Mouse (Mus musculus) kidney, adult 2 months (tissue): ENCODE results near the gene Pnpla7. TPM values are rescaled to one million over a fixed set of nuclear protein-coding genes. Genes with fewer than 3 reads are reported as not detected.

Experiments used
- DNase-seq: peaks from one replicate; pipeline ENCODE4 v3.0.0; 2021
- H3K27ac ChIP-seq: fragments of 200-500 bp; 2 replicates; pipeline ENCODE4 v1.5.1; 2012; ENCODE audit warnings: low read depth, low read length, control low read depth, inconsistent platforms; ENCODE audit not compliant: insufficient read depth
- H3K27me3 ChIP-seq: fragments of 200-500 bp; replicated peaks from 2 replicates; pipeline ENCODE4 v1.6.1; 2012; ENCODE audit warnings: mild to moderate bottlenecking, moderate library complexity, low read length, inconsistent platforms; ENCODE audit not compliant: control insufficient read depth, insufficient read depth
- H3K36me3 ChIP-seq: fragments of 200-500 bp; 2 replicates; pipeline ENCODE4 v1.6.1; 2012; ENCODE audit warnings: mild to moderate bottlenecking, moderate library complexity, low read length, inconsistent platforms; ENCODE audit not compliant: control insufficient read depth, insufficient read depth
- H3K4me1 ChIP-seq: fragments of 200-500 bp; 2 replicates; pipeline ENCODE4 v1.6.1; 2011; ENCODE audit warnings: low read length; ENCODE audit not compliant: control insufficient read depth, insufficient read depth
- H3K4me3 ChIP-seq: fragments of 200-500 bp; 2 replicates; pipeline ENCODE4 v1.5.1; 2011; ENCODE audit warnings: mild to moderate bottlenecking, low read depth, low read length, control low read depth; ENCODE audit not compliant: insufficient read depth
- CTCF ChIP-seq: fragments of 200-500 bp; conservative IDR thresholded peaks from 2 replicates; pipeline ENCODE4 v1.5.1; 2011; ENCODE audit warnings: low read depth, mild to moderate bottlenecking, control low read depth, low read length, moderate library complexity, mixed read lengths; ENCODE audit not compliant: insufficient read depth, insufficient read length
- POLR2A ChIP-seq: fragments of 200-500 bp; IDR thresholded peaks from one replicate; pipeline ENCODE4 v1.6.1; 2011; ENCODE audit warnings: low read depth, low read length, control low read depth
- WGBS: fragments of 180-500 bp; shearing (Covaris S2); methylation state at CpG from one replicate; pipeline ENCODE4 v1.1.7; 2018; 5-methylcytosine and 5-hydroxymethylcytosine counted together
- polyA plus RNA-seq: library from polyadenylated mRNA; depleted of rRNA; stranded (reverse); fragments of >200 nt; gene quantifications from 2 replicates; pipeline ENCODE4 v1.2.3, GENCODE M21; 2012; rRNA removed

Pnpla7 gene
- polyA plus RNA-seq, 1 experiment = 24.1 TPM

GRCm38 (mm10) chr2:25088636-25089035 is 112.8 kb downstream of the Pnpla7 start:
- H3K27me3 ChIP-seq = no peaks in the 10 kb centered on the region
- WGBS = 83% methylated on average over 3 of the region's 3 CpGs
- H3K4me1 ChIP-seq = peaks cover 3% of the 10 kb centered on the region; the same call in 1 of the 2 replicates
- no peak for DNase-seq
- H3K4me3 ChIP-seq = no peak overlapping the region
- no peak overlapping the region for H3K27ac ChIP-seq
- TF ChIP-seq CTCF (no peak), POLR2A (no peak)
- H3K36me3 ChIP-seq = no peaks in the 10 kb centered on the region

- H3K27ac ChIP-seq = no peak overlapping the region
- H3K4me1 ChIP-seq = no peaks in the 10 kb centered on the region
- 58% methylated on average over 17 of the region's 17 CpGs for WGBS
- no peak for DNase-seq
- no peaks in the 10 kb centered on the region for H3K36me3 ChIP-seq
- no peak overlapping the region for H3K4me3 ChIP-seq
- no peaks in the 10 kb centered on the region for H3K27me3 ChIP-seq
- no peak for TF ChIP-seq POLR2A
- TF ChIP-seq CTCF = no peak
These were observed 118.9 kb downstream of the Pnpla7 start for GRCm38 (mm10) chr2:25094785-25095108.

GRCm38 (mm10) chr2:25095109-25095850 is 119.4 kb downstream of the Pnpla7 start, which contains the start of gene Noxa1:
TSS of gene Noxa1 (minus strand) at chr2:25095149.
- 61% methylated on average over 28 of the region's 28 CpGs for WGBS
- Histone ChIP-seq H3K4me3 (no peak within 1 kb of the TSS), H3K27me3 (no peaks in the 10 kb centered on the region), H3K36me3 (no peaks in the 10 kb centered on the region), H3K27ac (no peak within 1 kb of the TSS), H3K4me1 (no peaks in the 10 kb centered on the region)
- DNase-seq = no peak
- 0 out of 2 replicates have a peak, but pooled peaks have one; percentile 11 for TF ChIP-seq CTCF
- no peak for TF ChIP-seq POLR2A

GRCm38 (mm10) chr2:25098005-25098615 is 122.3 kb downstream of the Pnpla7 start:
- Histone ChIP-seq H3K36me3 (no peaks in the 10 kb centered on the region), H3K27ac (no peak overlapping the region), H3K4me1 (no peaks in the 10 kb centered on the region), H3K4me3 (no peak overlapping the region), H3K27me3 (no peaks in the 10 kb centered on the region)
- 79% methylated on average over 3 of the region's 3 CpGs for WGBS
- no peak for TF ChIP-seq POLR2A
- TF ChIP-seq CTCF = no peak
- DNase-seq = no peak

GRCm38 (mm10) chr2:25098956-25099355 is 123.1 kb downstream of the Pnpla7 start:
- H3K4me1 ChIP-seq = no peaks in the 10 kb centered on the region
- peak; percentile 72 for TF ChIP-seq CTCF
- no peak for TF ChIP-seq POLR2A
- 48% methylated on average over 5 of the region's 5 CpGs for WGBS
- no peaks in the 10 kb centered on the region for H3K27me3 ChIP-seq
- H3K4me3 ChIP-seq = no peak overlapping the region
- DNase-seq = peak; percentile 33
- no peak overlapping the region for H3K27ac ChIP-seq
- no peaks in the 10 kb centered on the region for H3K36me3 ChIP-seq

GRCm38 (mm10) chr2:25099703-25100102 is 123.9 kb downstream of the Pnpla7 start:
- no peaks in the 10 kb centered on the region for H3K4me1 ChIP-seq
- H3K36me3 ChIP-seq = no peaks in the 10 kb centered on the region
- DNase-seq = no peak
- no peak for TF ChIP-seq CTCF
- TF ChIP-seq POLR2A = no peak
- 83% methylated on average over 3 of the region's 3 CpGs for WGBS
- H3K4me3 ChIP-seq = no peak overlapping the region
- no peak overlapping the region for H3K27ac ChIP-seq
- H3K27me3 ChIP-seq = no peaks in the 10 kb centered on the region

Other genes with a start within 250 kb of the Pnpla7 start
- gene Cacna1b, start 212.9 kb upstream of the Pnpla7 start, polyA plus RNA-seq = 0.03 and 1.2 TPM in 2 replicates
- 30.5 and 35.6 TPM in 2 replicates for gene Ehmt1, start 56.4 kb upstream of the Pnpla7 start, polyA plus RNA-seq
- 85.7 and 107 TPM in 2 replicates for gene Arrdc1, start 40.8 kb upstream of the Pnpla7 start, polyA plus RNA-seq
- gene Zmynd19, start 26.2 kb upstream of the Pnpla7 start, polyA plus RNA-seq = 5.1 and 6.3 TPM in 2 replicates
- 13.0 and 14.1 TPM in 2 replicates for gene Dph7, start 13.6 kb upstream of the Pnpla7 start, polyA plus RNA-seq
- gene Mrpl41, start 935 bp upstream of the Pnpla7 start, polyA plus RNA-seq = 55.8 and 66.0 TPM in 2 replicates
- 77.8 and 110 TPM in 2 replicates for gene Nsmf, start 78.3 kb downstream of the Pnpla7 start, polyA plus RNA-seq
- gene Entpd8, start 104.3 kb downstream of the Pnpla7 start, polyA plus RNA-seq = 23.7 and 29.2 TPM in 2 replicates
- not detected in 2 replicates for gene Noxa1, start 119.1 kb downstream of the Pnpla7 start, polyA plus RNA-seq
- gene Nrarp, start 204.7 kb downstream of the Pnpla7 start, polyA plus RNA-seq = 5.7 and 7.8 TPM in 2 replicates
- 21.8 and 26.9 TPM in 2 replicates for gene Tor4a, start 220.9 kb downstream of the Pnpla7 start, polyA plus RNA-seq
- gene Nelfb, start 235.5 kb downstream of the Pnpla7 start, polyA plus RNA-seq = 62.6 and 70.5 TPM in 2 replicates
- gene Stpg3, start 238.6 kb downstream of the Pnpla7 start, polyA plus RNA-seq = 0.42 and 0.68 TPM in 2 replicates
- gene Fam166a, start 242.7 kb downstream of the Pnpla7 start, polyA plus RNA-seq = 0.55 and 0.58 TPM in 2 replicates
- gene Tubb4b, start 248.7 kb downstream of the Pnpla7 start, polyA plus RNA-seq = 313 and 314 TPM in 2 replicates